Mouse (Mus musculus): ENCODE measurements at regions not wholly inside any gene's neighbourhood (a gene's known extent, or its start where the extent isn't known, plus 50 kb on each side); places are given as distances from the start of the nearest gene placed in this dataset.

DNA sequence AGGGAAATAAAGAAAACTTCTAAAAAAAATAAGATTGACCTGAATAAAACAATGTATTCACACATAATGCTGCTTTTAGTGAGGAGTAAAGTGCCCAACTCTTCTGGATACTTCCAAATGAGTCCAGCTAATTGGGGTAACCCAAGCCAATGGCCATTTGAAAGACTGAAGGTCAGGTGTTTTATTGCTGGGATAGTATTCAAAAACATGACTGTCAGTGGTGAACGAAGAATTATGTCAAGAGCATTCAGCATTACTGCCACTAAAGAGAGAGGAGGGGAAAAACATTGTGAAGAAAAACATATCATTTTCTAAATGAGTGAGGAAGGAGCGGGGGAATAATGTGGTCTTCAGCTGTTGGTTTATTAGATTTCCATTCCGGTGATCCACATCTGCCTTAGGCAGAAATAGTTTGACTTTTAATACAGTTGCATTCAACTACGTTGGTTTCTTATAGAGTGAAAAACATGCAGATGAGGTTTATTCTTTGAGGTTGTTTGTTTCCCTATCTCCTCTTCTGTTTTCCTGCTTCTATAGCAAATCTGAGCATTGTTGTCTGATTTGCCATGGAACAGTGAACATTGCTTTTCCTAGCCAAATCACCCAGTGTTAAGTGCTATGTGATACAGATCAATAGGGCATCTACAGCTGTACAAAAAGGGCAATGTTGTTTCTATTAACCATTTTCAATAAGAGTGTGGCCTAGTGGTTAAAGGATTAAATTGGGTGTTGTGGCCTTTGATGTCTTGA lies 435.3 kb upstream of the Ccnh start:
- no peak for ATAC-seq (replicated peaks; ENCODE audit: low FRiP score)
- no peak for DNase-seq (ENCODE audit: low spot score)
- WGBS: 80% methylated on average over 4 of the region's 4 CpGs

DNA sequence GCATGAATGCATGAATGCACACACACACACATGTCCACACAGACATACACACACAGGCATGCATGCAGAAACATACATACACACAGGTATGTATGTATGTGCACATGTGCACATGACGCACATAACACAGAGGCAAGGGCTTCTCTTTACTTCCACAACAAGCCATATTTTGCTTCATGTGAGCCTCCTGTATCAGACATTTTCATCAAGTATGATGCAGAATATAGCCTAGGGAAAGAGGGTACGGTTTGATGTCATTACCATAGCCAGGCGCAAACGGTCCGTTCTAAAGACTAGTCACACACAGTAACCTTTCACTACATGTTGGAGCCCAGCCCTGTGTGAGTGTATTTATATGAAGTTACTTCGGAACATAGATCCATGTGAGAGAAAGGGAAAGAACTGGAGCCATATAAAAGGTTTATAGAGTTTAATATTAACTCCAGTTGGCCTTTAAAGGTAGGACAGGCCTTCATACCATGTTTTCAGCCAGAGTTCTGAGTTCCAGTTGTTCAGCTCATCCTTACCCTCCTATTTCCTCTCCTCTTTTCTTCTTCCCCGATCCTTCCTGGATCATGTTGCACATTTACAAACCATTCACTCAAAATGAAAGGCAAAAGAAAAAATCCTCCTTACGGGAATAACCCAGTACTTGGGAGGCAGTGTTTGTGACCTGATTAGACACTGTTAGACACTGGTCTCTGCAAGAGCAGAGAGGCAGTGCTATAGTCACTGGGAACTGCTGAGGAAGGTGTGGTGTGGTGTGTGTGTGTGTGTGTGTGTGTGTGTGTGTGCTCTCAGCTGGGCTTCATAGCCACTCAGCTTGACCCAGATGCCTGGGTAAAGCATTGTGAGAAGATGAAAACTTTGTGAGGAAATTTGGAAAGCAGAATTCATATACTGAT lies 434.1 kb upstream of the Ccnh start:
- no peak for DNase-seq (ENCODE audit: low spot score)
- WGBS: 87% methylated on average over 8 of the region's 8 CpGs
- Histone ChIP-seq H3K36me3 (ENCODE audit: control insufficient read depth, insufficient read depth, low read length) (no peaks in the 10 kb centered on the region), H3K27me3 (replicated peaks; ENCODE audit: control insufficient read depth, insufficient read depth, low read length) (no peaks in the 10 kb centered on the region), H3K4me2 (no peak overlapping the region), H3K9ac (ENCODE audit: low read depth, low read length) (no peak overlapping the region), H3K4me1 (replicated peaks; ENCODE audit: control insufficient read depth, insufficient read depth, low read length) (no peaks in the 10 kb centered on the region), H3K4me3 (ENCODE audit: low read depth, low read length) (no peak overlapping the region), H3K27ac (ENCODE audit: low read depth, low read length) (no peak overlapping the region), H3K9me3 (ENCODE audit: control insufficient read depth, low read length) (no peaks in the 10 kb centered on the region)
- ATAC-seq (replicated peaks; ENCODE audit: low FRiP score): no peak

More for the DNA sequence above, 435.3 kb upstream of the Ccnh start:
- H3K27me3 ChIP-seq (replicated peaks; ENCODE audit: control insufficient read depth, insufficient read depth, low read length): no peaks in the 10 kb centered on the region
- H3K4me3 ChIP-seq (ENCODE audit: low read depth, low read length): no peak overlapping the region
- H3K4me1 ChIP-seq (replicated peaks; ENCODE audit: control insufficient read depth, insufficient read depth, low read length): no peaks in the 10 kb centered on the region
- no peaks in the 10 kb centered on the region for H3K36me3 ChIP-seq (ENCODE audit: control insufficient read depth, insufficient read depth, low read length)
- H3K9me3 ChIP-seq (ENCODE audit: control insufficient read depth, low read length): no peaks in the 10 kb centered on the region
- H3K27ac ChIP-seq (ENCODE audit: low read depth, low read length): no peak overlapping the region
- H3K9ac ChIP-seq (ENCODE audit: low read depth, low read length): no peak overlapping the region
- H3K4me2 ChIP-seq: no peak overlapping the region

DNA sequence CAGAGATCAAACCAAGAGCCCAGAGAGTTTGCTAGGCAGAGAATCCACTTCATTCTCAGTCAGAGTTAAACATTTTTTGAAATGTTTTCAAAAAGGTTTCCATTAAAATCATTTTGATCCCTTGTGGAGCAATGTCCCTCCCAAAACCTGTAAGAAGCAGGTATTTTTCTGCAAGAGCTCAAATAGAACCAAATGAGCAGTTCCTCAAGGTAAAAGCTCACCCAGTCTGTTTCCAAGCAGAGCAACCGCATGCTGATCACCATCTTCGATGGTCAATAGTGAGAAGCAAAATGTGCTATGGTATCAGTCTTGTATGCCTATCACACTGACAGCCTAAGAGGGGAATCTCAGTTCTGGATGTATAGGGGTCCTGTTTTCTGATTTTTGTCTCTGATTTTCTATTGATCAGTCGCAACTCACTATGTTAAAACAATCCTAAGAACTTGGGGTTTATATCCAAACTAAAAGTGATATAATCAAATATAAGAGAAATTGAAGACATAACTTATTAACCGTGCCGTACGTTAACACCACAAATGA lies 432.3 kb upstream of the Ccnh start:
- Histone ChIP-seq H3K4me1 (replicated peaks; ENCODE audit: control insufficient read depth, insufficient read depth, low read length) (no peaks in the 10 kb centered on the region), H3K4me3 (ENCODE audit: low read depth, low read length) (no peak overlapping the region), H3K4me2 (no peak overlapping the region), H3K27ac (ENCODE audit: low read depth, low read length) (no peak overlapping the region), H3K9ac (ENCODE audit: low read depth, low read length) (no peak overlapping the region), H3K27me3 (replicated peaks; ENCODE audit: control insufficient read depth, insufficient read depth, low read length) (no peaks in the 10 kb centered on the region), H3K9me3 (ENCODE audit: control insufficient read depth, low read length) (no peaks in the 10 kb centered on the region), H3K36me3 (ENCODE audit: control insufficient read depth, insufficient read depth, low read length) (no peaks in the 10 kb centered on the region)
- ATAC-seq (replicated peaks; ENCODE audit: low FRiP score): no peak
- no peak for DNase-seq (ENCODE audit: low spot score)
- 84% methylated on average over 6 of the region's 6 CpGs for WGBS

DNA sequence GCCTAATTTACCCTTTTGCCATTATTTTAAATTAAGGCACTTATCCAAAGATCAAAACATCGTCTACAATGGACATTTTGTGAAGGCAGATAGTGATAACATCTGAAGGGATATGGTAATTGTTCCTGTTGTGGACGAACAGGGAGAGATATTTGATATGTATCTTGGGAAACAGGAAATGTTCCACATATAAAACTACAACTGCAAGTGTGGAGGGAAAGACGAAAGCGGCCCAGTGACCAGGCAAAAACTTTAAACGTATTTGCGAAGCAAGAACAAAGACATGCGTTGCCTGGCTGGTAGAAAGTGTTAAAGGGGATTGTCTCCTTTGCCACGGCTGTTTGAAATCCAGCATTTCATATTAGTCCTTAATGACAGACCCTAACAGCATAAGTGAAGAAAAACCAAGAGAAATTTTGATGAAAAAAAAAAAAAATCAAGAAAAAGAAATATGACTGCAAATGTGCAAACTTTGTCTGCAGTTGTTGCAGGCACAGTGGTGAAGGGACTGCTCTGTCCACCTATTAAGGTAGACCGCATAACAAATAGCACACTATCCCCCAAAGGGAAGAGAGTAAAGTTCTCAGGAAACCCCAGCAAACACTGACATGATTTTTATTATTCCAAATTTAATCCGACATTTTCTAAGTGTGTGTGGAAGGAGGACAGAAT lies 431.2 kb upstream of the Ccnh start:
- ATAC-seq (replicated peaks; ENCODE audit: low FRiP score): no peak
- no peak overlapping the region for H3K4me2 ChIP-seq
- H3K36me3 ChIP-seq (ENCODE audit: control insufficient read depth, insufficient read depth, low read length): no peaks in the 10 kb centered on the region
- no peaks in the 10 kb centered on the region for H3K4me1 ChIP-seq (replicated peaks; ENCODE audit: control insufficient read depth, insufficient read depth, low read length)
- no peak for DNase-seq (ENCODE audit: low spot score)
- no peaks in the 10 kb centered on the region for H3K27me3 ChIP-seq (replicated peaks; ENCODE audit: control insufficient read depth, insufficient read depth, low read length)
- H3K4me3 ChIP-seq (ENCODE audit: low read depth, low read length): no peak overlapping the region
- WGBS: 49% methylated on average over 10 of the region's 10 CpGs
- H3K27ac ChIP-seq (ENCODE audit: low read depth, low read length): no peak overlapping the region
- no peak overlapping the region for H3K9ac ChIP-seq (ENCODE audit: low read depth, low read length)
- H3K9me3 ChIP-seq (ENCODE audit: control insufficient read depth, low read length): no peaks in the 10 kb centered on the region

DNA sequence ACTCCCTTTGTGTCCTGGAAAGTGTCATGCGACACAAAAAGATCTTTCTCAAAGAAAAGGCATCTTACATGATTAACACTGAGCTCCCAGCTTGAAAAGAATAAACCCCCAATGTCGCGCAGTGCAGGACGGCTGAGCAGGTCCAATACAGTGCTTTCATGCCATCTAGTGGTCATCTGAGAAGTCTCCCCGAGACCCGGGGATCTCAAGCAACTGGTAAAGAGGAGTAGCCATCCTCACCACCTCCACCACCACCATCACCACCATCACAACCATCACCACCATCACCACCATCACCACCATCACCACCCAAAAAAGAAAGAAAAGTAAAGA lies 430.7 kb upstream of the Ccnh start:
- 3% methylated on average over 6 of the region's 6 CpGs for WGBS
- no peak overlapping the region for H3K9ac ChIP-seq (ENCODE audit: low read depth, low read length)
- H3K27me3 ChIP-seq (replicated peaks; ENCODE audit: control insufficient read depth, insufficient read depth, low read length): no peaks in the 10 kb centered on the region
- no peaks in the 10 kb centered on the region for H3K9me3 ChIP-seq (ENCODE audit: control insufficient read depth, low read length)
- DNase-seq (ENCODE audit: low spot score) (peak; percentile 37), ATAC-seq (replicated peaks; ENCODE audit: low FRiP score) (peak; percentile 71)
- H3K27ac ChIP-seq (ENCODE audit: low read depth, low read length): no peak overlapping the region
- H3K4me1 ChIP-seq (replicated peaks; ENCODE audit: control insufficient read depth, insufficient read depth, low read length): no peaks in the 10 kb centered on the region
- H3K36me3 ChIP-seq (ENCODE audit: control insufficient read depth, insufficient read depth, low read length): no peaks in the 10 kb centered on the region
- H3K4me3 ChIP-seq (ENCODE audit: low read depth, low read length): no peak overlapping the region
- H3K4me2 ChIP-seq: no peak overlapping the region

DNA sequence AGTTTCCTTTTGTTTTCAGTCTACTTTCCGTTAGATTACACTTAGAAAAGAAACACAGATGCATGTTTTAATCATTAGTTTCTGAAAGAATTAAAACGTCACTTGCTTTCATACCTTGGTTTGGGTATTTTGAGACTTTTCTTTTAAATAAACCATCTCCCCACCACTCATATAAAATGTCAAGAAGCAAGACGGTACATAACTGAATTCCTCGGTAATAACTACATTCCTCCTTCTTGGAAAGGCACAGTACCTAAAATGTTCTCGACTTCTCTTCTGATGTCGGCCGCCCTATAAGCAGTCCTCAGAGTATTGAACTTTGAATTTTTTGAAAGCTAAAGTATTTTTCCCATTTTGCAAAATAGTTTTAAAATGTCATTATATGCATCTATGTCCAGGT lies 430.1 kb upstream of the Ccnh start:
- DNase-seq (ENCODE audit: low spot score) (no peak), ATAC-seq (replicated peaks; ENCODE audit: low FRiP score) (no peak)
- Histone ChIP-seq H3K9me3 (ENCODE audit: control insufficient read depth, low read length) (no peaks in the 10 kb centered on the region), H3K4me1 (replicated peaks; ENCODE audit: control insufficient read depth, insufficient read depth, low read length) (no peaks in the 10 kb centered on the region), H3K9ac (ENCODE audit: low read depth, low read length) (no peak overlapping the region), H3K27ac (ENCODE audit: low read depth, low read length) (no peak overlapping the region), H3K27me3 (replicated peaks; ENCODE audit: control insufficient read depth, insufficient read depth, low read length) (no peaks in the 10 kb centered on the region), H3K4me2 (no peak overlapping the region), H3K4me3 (ENCODE audit: low read depth, low read length) (no peak overlapping the region), H3K36me3 (ENCODE audit: control insufficient read depth, insufficient read depth, low read length) (no peaks in the 10 kb centered on the region)
- 62% methylated on average over 7 of the region's 7 CpGs for WGBS

DNA sequence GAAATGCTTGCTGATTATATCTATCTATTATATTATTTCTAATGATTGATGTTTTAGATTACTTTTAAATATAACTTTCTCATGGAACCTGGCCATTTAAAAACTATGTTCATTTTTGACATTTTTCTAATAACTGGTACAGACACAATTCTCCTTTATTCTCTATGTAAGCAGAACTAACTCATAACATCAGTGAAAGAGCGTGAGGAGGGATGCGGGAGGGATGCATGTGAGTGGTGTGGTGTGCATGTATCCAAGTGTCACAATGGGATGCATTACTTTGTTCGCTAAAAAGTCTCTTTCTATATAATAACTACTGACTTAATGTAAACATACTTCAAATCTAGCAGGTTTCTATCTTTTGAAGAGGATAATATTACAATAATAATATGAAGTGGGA lies 428.7 kb upstream of the Ccnh start:
- no peaks in the 10 kb centered on the region for H3K9me3 ChIP-seq (ENCODE audit: control insufficient read depth, low read length)
- no peak for ATAC-seq (replicated peaks; ENCODE audit: low FRiP score)

DNA sequence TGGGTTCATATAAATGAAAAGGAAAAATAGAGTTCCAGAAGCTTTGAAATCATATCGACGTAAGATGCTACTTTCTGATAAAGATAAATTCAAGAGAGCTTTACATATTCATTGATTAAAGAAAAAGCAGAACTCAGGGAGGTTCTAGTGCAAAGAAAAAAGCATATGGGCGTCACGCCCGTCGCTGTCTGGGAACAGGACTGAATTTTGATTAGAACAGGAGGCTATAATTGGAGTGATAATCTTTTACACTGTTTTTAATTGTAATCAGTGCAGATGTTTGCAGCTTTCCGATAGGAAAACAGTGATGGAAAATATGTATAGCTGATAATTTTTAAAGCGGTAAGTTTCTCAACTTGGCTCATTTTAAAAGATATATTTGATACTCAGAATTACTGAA lies 428.2 kb upstream of the Ccnh start:
- 69% methylated on average over 8 of the region's 8 CpGs for WGBS
- H3K36me3 ChIP-seq (ENCODE audit: control insufficient read depth, insufficient read depth, low read length): no peaks in the 10 kb centered on the region
- DNase-seq (ENCODE audit: low spot score): no peak
- no peak overlapping the region for H3K4me3 ChIP-seq (ENCODE audit: low read depth, low read length)
- no peaks in the 10 kb centered on the region for H3K9me3 ChIP-seq (ENCODE audit: control insufficient read depth, low read length)
- no peak overlapping the region for H3K27ac ChIP-seq (ENCODE audit: low read depth, low read length)
- no peaks in the 10 kb centered on the region for H3K4me1 ChIP-seq (replicated peaks; ENCODE audit: control insufficient read depth, insufficient read depth, low read length)
- no peak overlapping the region for H3K4me2 ChIP-seq
- no peak overlapping the region for H3K9ac ChIP-seq (ENCODE audit: low read depth, low read length)
- no peaks in the 10 kb centered on the region for H3K27me3 ChIP-seq (replicated peaks; ENCODE audit: control insufficient read depth, insufficient read depth, low read length)
- ATAC-seq (replicated peaks; ENCODE audit: low FRiP score): no peak

More for the DNA sequence above, 428.7 kb upstream of the Ccnh start:
- Histone ChIP-seq H3K4me2 (no peak overlapping the region), H3K4me1 (replicated peaks; ENCODE audit: control insufficient read depth, insufficient read depth, low read length) (no peaks in the 10 kb centered on the region), H3K4me3 (ENCODE audit: low read depth, low read length) (no peak overlapping the region), H3K36me3 (ENCODE audit: control insufficient read depth, insufficient read depth, low read length) (no peaks in the 10 kb centered on the region), H3K27ac (ENCODE audit: low read depth, low read length) (no peak overlapping the region), H3K27me3 (replicated peaks; ENCODE audit: control insufficient read depth, insufficient read depth, low read length) (no peaks in the 10 kb centered on the region), H3K9ac (ENCODE audit: low read depth, low read length) (no peak overlapping the region)
- no peak for DNase-seq (ENCODE audit: low spot score)
- 63% methylated on average over 3 of the region's 3 CpGs for WGBS
